Mouse (Mus musculus): ENCODE data around the gene Atp2b1. TPM values are rescaled to one million over a fixed set of nuclear protein-coding genes. Genes with fewer than 3 reads are reported as not detected.
"Not testable (repeated sequence)": the region's sequence is repeated elsewhere in the genome, so short reads cannot be mapped to it uniquely, and the experiment has no call there.

Atp2b1 gene
- total RNA-seq, 4 experiments from 2014 or later = 803 to 978 (median 924) TPM

DNA sequence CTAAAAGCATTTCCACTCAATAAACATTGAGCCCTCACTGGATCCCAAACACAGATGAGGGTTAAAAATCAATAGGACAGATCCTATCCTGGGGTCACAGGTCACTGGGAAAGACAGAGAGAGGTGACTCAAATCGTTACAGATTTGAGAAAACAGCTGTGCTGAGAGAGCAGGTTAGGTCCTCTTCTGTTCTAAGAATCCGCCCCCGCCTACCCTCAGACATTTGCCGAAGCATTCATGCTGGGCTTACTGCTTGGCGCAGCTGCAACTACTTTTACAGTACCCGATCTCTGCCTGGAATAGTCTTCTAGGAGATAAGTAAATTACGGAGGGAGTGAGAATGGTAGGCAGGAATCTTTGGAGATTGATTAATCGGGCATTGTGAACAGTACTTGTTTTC is 47.9 kb downstream of the Atp2b1 start:
- no peak for DNase-seq (ENCODE audit: low spot score in 2 of 2)

DNA sequence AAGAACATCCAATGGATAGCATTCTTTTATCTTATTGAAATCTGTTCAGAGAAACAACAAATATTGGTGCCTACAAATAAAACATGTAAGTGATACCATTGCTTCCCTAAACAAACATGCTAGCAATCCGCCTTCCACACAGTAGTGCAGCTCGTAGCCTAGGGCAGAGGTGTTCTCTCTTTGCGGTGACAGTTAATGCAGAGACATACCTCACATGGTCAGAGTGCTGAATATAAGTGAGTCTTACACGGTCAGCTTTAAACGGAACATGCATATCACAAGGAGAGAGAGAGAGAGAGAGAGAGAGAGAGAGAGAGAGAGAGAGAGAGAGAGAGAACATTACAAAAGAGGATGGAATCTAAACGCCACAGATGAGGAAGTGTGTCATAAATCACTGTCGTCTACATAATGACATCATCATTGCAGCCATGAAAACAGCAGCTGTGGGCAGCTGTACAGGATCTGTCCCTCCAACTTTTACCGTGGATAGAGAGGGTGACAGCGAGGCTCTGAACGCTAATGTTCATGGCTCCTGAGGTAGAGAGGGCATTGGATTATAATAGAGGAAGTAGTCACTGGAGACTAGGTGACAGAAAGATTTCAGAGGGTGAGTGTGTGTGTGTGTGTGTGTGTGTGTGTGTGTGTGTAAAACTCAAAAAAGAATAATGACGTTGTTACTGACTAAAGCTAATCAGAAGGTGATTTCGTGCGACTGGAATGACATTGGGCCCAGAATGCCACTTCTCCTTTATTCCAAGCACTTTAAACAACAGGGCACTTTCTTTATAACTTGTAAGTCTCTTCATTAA is 52.4 kb downstream of the Atp2b1 start:
- DNase-seq (ENCODE audit: low spot score in 2 of 2) = no peak

DNA sequence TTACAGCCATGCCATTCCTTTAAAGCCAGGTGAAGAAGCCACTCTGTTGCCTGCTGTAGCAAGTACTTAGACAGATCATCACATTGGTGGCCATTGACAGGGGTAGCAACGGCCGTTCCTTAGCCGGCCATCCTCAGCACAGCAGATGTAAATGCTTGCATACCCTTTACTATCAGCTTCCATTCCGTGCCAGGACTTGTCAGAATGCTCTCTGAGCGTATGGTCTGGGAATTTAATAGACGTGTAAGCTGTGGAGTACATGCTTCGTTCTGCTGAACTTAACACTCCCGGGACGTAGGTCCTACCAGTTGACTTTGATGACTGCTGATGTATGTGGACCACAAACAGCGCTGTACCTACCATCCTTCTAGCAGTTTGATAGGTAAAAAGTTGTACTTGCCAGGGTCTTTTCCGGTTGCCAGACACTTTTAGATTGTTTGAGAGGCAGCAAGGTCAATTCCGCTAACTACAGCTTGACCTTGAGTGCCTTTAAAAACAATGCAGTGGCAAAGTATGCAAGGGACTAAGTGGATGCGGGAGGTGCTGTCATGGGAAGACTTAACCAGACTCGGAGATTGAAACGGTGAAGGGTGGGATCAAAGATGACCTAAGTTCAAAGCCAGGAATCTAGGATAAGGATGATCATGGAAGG is 53.2 kb downstream of the Atp2b1 start:
- no peak for DNase-seq (ENCODE audit: low spot score in 2 of 2)

DNA sequence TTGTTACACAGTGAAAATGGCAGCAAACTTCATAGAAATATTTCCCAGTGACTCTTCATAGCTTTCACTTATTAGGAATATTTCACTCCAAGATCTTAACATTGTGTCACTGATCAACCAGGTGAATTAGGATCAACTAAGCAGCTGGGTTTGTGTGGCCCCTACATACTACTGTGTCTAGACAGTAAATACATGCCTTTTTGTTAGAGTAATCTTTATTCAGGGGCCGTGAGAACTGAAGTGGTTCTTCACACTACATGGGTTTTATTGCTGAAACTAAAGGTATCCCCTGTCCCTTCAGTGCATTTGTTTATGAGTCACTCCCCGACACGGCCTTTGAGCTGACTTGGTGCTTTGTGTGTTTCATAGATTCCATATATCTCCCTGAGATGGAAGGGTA is 56.7 kb downstream of the Atp2b1 start:
- no peak for DNase-seq (ENCODE audit: low spot score in 2 of 2)

DNA sequence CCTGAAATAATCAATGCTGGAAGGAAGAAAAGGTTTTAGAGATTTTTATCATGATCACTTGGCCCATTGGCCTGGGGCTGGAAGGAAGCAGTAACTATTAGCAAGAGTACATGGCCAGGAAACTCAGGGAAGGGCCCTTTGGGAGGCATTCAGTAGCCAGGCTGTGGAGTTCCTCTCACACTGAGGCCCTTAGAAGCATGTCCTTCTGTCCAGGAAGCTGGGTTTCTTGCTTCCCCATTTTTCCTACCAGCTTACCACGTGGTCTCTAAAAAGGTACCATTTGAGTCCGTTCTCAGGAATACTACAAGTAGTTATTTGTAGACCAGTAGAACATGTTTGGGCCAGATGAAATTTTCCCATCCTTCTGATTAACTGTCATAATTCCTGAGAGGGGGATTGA is 58.2 kb downstream of the Atp2b1 start:
- DNase-seq (ENCODE audit: low spot score in 2 of 2) = no peak

DNA sequence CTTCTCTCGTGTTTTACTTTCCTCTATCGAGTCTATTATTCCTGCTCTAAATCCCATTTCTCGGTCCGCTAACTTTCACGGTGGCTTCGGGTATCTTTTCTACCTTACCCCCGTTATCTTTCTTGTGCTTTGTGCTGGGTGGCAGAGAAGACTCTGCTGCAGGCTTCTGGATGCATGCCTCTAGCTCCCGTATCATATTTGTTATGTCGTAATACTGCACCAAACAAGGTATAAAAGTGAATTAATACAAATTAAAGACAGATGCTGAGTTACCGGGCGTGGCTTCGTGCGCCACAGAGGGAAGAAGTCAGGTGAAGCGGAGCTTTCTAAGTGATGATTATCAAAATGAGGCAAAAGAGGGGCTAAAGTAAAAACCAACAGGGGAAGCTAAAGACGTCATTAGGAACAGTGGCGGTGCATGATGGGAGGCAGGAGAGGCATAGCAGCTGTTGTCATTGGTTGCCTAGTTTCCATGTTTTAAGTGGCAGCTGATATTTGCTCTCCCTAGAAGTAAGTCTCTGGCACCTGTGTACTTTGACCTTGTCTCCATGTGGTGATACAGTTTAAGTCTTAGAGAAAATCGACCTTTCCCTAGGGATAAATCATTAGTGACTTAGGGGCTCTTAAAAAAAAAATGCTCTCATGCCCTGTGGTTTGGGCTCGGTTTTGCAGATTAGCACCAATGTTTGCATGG is 58.9 kb downstream of the Atp2b1 start:
- DNase-seq (ENCODE audit: low spot score in 2 of 2) = no peak

DNA sequence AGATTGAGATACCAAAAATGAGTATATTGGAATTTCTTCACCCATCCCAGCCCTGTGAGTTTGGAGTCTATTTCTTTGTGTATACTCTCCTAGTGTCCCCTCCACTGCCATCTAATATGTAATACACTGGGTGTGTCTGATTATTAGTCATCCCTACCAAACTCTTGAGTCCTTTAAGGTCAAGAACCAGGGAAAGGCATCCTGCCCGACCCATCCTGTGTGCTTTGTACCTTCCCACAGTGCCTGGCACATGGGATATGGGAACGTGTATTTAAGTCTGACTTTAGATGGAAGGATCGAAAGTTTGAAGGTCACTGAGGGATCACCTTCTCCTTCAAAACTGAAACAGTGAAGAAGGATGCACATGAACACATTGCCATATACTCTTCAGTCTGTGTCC is 60.4 kb downstream of the Atp2b1 start:
- no peak for DNase-seq (ENCODE audit: low spot score in 2 of 2)

DNA sequence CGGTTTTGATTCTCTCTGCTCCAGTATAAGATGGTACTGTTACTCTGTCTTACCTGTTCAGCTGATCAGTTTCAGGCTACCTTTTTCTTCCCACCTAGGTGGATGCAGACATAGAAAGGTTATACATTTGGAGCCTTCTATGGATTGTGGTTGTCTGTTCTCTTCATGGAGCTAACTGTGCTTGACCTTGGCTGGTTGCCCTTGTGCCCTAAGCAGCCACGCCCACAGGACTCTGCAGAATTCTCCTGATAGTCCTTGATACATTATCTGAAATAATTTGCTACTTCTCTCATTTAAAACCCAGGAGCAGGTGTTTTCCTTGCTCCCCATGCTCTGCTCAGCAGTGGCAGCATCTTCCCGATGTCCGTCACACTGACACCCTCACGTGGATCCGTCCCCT is 61.4 kb downstream of the Atp2b1 start:
- DNase-seq (ENCODE audit: low spot score in 2 of 2) = no peak

DNA sequence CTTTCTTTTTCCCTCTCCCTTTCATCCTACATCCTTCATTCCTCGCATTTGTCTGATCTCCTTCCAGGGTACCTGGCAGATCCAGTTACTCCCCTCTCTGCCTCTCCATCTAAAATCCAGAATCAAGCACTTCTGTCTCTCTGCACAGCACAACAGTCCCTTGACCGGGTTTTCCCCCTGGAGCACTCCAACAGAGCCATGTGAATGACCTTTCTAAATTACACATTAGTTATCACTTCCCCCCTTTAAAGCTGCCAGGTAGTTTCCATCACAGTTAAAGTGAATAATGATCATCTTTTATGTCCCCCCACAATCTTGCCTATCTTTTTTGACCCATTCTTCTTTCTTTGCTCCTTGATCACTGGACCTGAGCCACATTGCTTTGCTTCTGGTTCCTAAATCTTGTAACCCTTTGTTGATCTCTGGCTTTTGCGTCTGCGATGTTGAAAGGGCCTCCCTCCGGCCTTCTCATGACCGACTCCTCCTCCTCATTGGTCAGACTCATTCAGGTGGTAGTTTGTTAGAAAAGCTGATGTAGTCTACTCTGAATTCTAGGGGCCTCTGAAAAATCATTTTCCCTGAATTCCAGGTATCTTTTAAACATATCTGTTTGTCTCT is 62.8 kb downstream of the Atp2b1 start:
- DNase-seq (ENCODE audit: low spot score in 2 of 2) = no peak

DNA sequence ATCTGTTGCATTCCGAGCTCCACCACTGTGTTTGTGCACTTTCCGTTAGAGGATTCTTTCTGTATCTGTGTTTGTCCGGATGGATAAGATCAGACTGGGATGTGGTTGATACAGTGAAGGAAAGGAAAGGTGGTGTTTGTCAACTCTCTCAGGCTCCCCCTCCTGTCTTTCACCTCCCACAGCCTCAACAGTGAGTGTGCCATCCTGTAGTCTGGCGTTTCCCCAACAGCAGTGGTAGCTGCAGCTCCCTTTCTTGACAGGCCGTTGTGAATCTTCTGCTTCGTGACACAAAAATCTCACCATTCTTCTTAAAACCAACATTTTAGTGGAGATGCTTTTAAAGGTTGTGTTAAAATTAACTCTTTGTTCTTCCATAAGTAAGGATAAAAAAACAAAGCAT is 64.6 kb downstream of the Atp2b1 start:
- no peak for DNase-seq (ENCODE audit: low spot score in 2 of 2)

DNA sequence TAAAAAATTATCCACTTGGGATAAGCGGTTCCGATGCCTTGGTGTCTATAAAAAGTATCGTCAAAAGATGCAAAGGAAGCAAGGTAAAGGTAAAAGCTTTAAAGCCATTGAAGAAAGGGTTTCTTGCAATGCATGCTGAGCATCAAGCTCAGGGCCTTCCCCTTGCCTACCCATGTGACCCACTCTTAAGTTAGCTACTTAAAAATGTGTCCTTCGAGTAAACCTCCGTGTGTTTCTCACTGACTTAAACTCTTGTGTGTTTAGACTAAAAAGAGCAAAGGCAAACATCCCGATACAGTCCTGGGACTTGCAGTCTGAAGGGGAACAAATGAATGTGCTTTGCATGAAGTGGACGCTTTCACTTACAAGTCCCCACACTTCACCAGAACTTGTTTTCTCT is 65.1 kb downstream of the Atp2b1 start:
- DNase-seq (ENCODE audit: low spot score in 2 of 2) = no peak

DNA sequence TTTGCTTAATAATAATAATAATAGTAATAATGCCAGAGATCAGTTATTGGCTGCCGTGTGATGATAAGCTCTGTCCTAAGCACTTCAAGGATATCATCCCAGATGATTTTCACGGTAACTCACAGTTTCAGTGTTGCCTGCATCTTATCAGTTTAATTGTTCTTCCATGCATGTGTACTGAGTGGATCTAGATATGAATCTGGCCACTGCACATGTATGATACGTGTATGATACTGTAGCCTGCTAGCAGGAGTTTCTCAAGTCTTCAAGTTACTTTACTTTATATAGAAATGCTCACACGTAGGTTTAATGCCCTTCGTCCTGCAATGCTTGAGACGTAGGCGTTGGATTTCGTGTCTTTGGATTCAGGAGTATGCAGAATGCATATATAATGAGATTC is 65.7 kb downstream of the Atp2b1 start:
- no peak for DNase-seq (ENCODE audit: low spot score in 2 of 2)

DNA sequence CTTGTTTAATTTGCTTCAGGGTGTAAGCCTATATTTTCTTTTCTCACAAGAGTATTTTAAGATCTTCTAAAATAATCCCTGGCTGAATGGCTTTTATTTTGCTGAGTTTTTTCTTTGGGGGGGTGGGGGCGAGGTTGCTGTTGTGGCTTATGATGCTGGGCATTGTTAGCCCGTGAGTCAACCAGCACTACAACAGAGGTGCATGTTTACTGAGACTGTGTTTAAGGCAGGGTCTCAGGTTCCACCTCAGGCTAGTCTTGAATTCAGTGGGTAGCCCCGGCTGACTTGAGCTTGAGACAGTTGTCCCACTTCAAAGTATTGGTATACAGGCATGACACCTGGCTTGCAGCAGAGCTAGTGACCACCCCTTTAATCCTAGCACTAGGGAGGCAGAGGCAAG is 77.8 kb downstream of the Atp2b1 start:
- no peak for DNase-seq (ENCODE audit: low spot score in 2 of 2)

DNA sequence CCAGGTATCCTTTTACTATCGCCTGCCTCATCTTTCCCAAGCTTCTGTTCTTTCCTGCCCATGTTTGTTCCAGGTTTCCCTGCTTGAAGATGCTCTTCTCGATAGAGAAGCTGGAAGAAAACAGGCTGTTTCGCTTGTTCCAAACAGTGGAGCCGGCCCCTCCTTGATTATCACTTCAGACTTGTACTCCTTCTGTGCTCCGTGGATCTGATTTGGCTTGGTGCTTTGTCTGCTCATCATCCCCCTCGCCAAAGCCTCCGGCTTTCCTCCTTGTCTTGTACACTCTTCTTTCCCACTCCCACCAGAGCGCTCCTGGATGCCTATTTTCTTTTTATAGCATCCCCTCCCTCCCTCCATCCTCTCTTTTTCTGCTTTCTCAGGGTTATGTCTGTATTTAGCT is 79.0 kb downstream of the Atp2b1 start:
- DNase-seq (ENCODE audit: low spot score in 2 of 2) = no peak

DNA sequence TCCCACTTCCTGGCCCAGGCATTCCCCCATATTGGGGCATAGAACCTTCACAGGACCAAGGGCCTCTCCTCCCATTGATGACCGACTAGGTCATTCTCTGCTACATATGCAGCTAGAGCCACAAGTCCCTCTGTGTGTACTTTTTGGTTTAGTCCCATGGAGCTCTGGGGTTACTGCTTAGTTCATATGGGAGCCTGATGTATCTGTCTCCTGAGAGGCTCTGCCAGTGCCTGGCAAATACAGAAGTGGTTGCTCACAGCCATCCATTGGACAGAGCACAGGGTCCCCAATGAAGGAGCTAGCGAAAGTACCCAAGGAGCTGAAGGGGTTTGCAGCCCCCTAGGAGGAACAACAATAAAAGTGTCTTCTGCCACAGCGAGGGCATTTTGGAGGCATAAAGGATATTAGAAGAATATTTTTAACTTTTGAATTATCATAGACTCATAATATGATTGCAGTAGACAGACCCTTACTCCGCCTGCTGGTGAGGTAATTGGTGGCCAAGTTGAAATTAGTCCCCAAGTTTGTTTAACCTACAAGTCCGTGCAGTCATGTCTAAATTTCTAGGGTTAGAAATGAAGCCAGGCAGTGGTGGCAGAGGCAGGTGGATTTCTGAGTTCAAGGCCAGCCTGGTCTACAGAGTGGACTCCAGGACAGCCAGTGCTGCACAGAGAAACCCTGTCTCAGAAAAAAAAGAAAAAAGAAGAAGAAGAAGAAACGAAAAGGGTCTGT is 81.0 kb downstream of the Atp2b1 start:
- not testable (repeated sequence) for DNase-seq (ENCODE audit: low spot score in 2 of 2)

DNA sequence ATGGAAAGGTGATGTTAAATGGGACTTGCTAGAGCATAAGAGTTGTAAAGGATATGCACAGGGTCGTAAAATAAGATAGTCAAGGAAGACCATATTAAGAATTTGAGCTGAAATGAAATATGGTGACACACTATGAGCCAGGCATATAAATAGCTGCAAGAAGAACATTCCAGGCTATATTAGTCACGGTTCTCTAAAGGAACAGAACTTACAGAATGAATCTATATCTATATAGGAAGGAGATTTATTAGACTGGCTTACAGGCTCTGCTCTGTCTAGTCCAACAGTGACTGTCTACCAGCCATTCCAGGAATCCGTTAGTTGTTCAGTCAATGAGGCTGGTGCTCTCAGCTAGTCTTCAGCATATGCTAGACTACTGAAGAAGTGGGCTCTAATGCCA is 90.7 kb downstream of the Atp2b1 start:
- no peak for DNase-seq (ENCODE audit: low spot score in 2 of 2)

DNA sequence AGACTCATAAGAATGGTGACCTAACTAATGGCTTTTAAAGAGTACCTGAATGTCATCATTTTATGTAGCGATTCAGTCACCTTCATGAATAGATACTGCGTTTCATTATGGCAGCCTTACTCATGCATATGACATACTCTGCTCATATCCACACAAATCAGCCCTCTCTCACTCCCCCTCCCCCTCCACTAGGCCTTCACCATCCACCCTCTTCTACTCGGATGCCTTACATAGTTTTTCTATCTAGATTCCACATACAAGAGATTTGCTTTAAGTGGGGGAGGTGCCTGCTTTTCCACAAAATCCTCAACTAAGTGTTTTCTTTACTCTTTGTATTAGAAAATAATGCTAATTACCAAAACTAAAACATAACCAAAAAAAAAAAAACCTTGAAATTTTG is 96.9 kb downstream of the Atp2b1 start:
- no peak for DNase-seq (ENCODE audit: low spot score in 2 of 2)

DNA sequence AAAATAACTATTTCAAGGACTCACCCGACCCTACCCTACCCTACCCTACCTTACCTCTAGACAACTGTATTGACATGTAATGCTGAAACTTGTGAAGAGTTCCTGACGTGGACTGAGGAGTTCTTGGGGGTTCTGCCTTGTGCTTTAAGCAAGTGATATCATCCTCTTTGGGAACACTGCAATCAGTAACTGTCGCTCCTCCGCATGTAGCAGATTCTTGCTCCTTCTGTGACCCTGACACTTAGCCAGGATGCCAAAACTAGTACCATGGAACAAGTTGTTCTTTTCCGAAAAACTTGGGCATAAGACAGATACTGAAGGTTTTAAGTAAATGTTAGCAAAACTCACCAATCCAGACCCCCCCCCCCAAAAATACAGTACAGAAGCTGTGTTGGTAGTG is 97.9 kb downstream of the Atp2b1 start:
- no peak for DNase-seq (ENCODE audit: low spot score in 2 of 2)

DNA sequence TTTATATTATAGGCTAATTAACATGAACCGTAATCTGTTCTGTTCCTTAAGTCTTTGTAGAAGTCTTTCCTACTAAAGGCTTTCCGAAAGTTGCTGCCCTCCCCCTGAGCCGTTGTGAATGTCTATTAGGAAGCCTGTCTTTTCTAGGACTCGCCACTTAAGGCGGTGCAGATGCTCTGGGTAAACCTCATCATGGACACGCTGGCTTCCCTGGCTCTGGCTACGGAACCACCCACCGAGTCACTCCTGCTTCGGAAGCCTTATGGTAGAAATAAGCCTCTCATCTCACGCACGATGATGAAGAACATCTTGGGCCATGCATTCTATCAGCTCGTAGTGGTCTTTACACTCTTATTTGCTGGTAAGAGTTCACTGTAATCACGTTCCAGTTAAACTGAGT is 100.5 kb downstream of the Atp2b1 start:
- DNase-seq (ENCODE audit: low spot score in 2 of 2) = no peak

DNA sequence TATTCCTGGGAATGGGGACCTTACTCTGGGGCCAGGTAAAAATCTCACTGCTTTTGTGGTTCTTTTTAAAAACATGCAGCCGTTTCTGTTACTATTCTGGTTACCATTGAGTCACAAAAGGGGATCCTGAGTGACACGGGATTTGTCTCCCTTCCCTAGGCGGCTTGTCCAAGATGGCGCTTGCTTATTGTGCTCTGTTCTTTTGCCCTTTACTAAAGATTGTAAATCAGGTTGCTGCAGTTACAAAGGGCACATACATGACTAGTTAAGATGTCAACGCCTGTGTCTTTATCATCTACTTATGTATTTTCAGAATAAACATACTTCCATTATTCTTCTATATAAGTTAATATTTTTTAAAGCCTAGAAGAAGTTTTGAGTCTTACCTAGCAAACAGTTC is 102.8 kb downstream of the Atp2b1 start:
- no peak for DNase-seq (ENCODE audit: low spot score in 2 of 2)

DNA sequence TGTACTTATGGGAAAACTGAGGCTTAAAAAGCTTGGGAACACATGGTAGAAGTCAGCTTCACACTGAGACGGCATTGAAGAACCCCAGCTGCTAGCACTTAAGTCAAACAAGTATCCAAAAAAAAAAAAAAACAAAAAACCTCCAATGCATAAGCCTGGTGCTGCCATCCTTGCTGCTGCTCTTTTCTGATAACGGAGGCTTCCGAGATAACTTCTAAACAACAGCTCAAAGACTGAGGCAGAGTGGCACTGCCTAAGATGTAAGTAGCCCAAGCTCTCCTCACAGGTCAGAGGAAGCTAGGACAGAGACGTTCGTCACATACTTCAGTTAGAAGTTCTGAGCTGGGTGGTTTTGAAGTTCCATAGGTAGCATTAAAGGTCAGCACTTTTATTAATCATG is 113.3 kb downstream of the Atp2b1 start:
- DNase-seq (ENCODE audit: low spot score in 2 of 2) = no peak

DNA sequence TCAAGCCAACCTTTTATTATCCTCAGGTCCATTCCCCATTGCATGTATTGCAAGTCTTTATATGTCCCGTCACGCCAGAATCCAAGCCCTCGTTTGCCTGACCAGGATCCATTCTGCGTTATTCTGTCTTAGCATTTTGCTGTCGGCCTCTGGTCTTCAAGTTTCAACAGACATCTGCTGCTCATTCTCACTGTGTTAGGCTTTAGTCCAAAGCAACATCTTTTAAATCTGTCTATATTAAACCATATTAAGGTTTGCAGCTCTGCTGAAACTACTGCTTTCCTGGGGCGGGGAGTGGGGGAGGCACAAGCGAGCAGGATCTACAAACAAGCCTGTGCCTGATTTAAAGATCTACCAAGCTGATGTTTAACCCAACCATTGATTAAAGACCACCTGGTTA is 115.6 kb downstream of the Atp2b1 start:
- peak in 1 of 2 experiments; percentile 32 for DNase-seq (ENCODE audit: low spot score in 2 of 2)
